In the genomic region with DNA sequence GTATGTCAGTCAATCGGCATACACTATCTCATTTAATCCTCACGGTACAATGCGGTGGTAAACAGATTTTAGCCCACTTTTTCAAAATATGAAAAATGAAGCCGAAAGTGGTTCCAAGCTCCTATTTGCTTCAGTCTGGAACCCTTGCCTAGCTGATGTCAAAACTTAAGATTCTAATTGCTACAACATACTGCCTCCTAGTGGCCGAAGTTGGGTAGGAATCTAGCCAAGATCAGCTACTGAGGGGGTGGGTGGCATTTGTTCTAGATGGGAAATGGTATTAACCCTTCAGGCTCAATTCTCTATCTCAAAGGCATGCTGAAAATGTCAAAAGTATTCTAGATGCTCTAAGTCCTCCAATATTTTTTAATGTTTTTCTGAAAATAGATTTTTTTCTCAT, we compare ENCODE assay signal across 7 mouse cellular contexts.
DNase-seq lines count a peak whose midpoint lies in the region.

No protein-coding gene starts in this region.

- peak; percentile 65 for DNase-seq in kidney, adult 9 months
- no peak for DNase-seq in kidney, adult 11 months
- peak; percentile 8 for DNase-seq in MEL-GATA-1-ER (ENCODE audit: extremely low read depth, low read depth)
- DNase-seq in adipocyte (ENCODE audit: low spot score), result peak; percentile 10
- peak; percentile 14 for DNase-seq in layer of hippocampus, adult 9-11 months
- no peak for DNase-seq in spleen, postnatal 36 days (ENCODE audit: low spot score in 2 of 2)
- no peak for DNase-seq in cerebellum, adult 11-12 months

Comparison
In these comparisons a context has a peak if more than half of its experiments do, and no peak if none do; other contexts are left out.
1. DNase-seq: peak in kidney, adult 9 months (single experiment), MEL-GATA-1-ER (single experiment), adipocyte (single experiment) and layer of hippocampus, adult 9-11 months (single experiment); none in kidney, adult 11 months (single experiment), spleen, postnatal 36 days (0 of 2) and cerebellum, adult 11-12 months (single experiment).